Mouse (Mus musculus) intestine, postnatal 0 days (tissue): Measurements from ENCODE around the gene Fyb2. TPM values are rescaled to one million over a fixed set of nuclear protein-coding genes. Genes with fewer than 3 reads are reported as not detected.

ENCODE experiments used
- ATAC-seq: fragments of 200-750 bp; cut with Nextera tagmentation; 2 replicates; pipeline ENCODE4 v1.8.0; 2017; ENCODE audit warnings: mild to moderate bottlenecking, moderate TSS enrichment, moderate library complexity
- H3K27ac ChIP-seq: fragments of 300-500 bp; sonication (generic); 2 replicates; pipeline ENCODE4 v1.5.1; 2014; ENCODE audit warnings: mild to moderate bottlenecking, low read depth, low read length, moderate library complexity
- H3K27me3 ChIP-seq: fragments of 300-500 bp; sonication (generic); replicated peaks from 2 replicates; pipeline ENCODE4 v1.6.1; 2014; ENCODE audit warnings: low read length, mixed read lengths; ENCODE audit not compliant: control insufficient read depth, insufficient read depth
- H3K36me3 ChIP-seq: fragments of 300-500 bp; sonication (generic); 2 replicates; pipeline ENCODE4 v1.6.1; 2014; ENCODE audit warnings: mild to moderate bottlenecking, moderate library complexity; ENCODE audit not compliant: control insufficient read depth, insufficient read depth
- H3K4me1 ChIP-seq: fragments of 300-500 bp; sonication (generic); replicated peaks from 2 replicates; pipeline ENCODE4 v1.6.1; 2014; ENCODE audit warnings: antibody characterized with exemption, low read length, mixed read lengths; ENCODE audit not compliant: control insufficient read depth, insufficient read depth
- H3K4me2 ChIP-seq: fragments of 300-500 bp; sonication (generic); replicated peaks from 2 replicates; pipeline ENCODE4 v1.6.1; 2014; ENCODE audit warnings: low read depth, mild to moderate bottlenecking, moderate library complexity
- H3K4me3 ChIP-seq: fragments of 300-500 bp; sonication (generic); 2 replicates; pipeline ENCODE4 v1.5.1; 2014; ENCODE audit warnings: low read depth, low read length
- H3K9ac ChIP-seq: fragments of 300-500 bp; sonication (generic); 2 replicates; pipeline ENCODE4 v1.6.1; 2014; ENCODE audit warnings: mild to moderate bottlenecking, low read depth, low read length
- H3K9me3 ChIP-seq: fragments of 300-500 bp; sonication (generic); 2 replicates; pipeline ENCODE4 v1.6.1; 2016; ENCODE audit warnings: mixed run types; ENCODE audit not compliant: control insufficient read depth
- CTCF ChIP-seq: sonication (generic); IDR thresholded peaks from 2 replicates; pipeline ENCODE4 v1.5.1; 2016; ENCODE audit warnings: low read depth, mild to moderate bottlenecking, control low read depth, antibody characterized with exemption, moderate library complexity
- WGBS: fragments of 180-500 bp; shearing (Covaris S2); extraction: QIAGEN DNeasy Blood & Tissue Kit; methylation state at CpG from one replicate; pipeline ENCODE4 v1.1.7; 2014; 5-methylcytosine and 5-hydroxymethylcytosine counted together
- polyA plus RNA-seq: library from polyadenylated mRNA; unstranded; fragments of >200 nt; fragmentation: Nextera tagmentation; extraction: Ambion mirVana; gene quantifications from 2 replicates; pipeline ENCODE4 v1.2.1, GENCODE M21; 2015

Gene Fyb2
- polyA plus RNA-seq, 1 experiment from 2014 or later = 0.25 TPM

DNA sequence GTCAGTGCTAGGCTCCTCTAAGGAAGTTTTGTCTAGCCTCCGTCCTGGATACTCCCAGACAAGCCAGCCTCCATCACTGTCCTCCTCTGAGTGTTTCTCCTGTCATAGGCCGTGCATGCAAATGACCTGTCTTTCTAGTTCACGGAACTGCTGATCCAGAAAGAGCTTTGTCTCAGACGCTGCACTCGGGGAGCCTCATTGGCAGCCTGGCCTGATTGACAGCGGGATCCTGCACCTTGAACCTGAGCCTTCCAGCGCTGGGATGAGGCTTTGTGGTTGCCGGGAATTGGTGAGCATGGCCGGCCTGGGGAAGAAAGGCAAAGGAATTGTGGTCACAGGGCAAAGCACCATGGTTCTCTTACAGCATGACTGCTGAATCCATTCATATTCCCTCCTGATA lies 25.8 kb upstream of the Fyb2 start:
- H3K4me2 ChIP-seq = no peak overlapping the region
- no peak for ATAC-seq
- H3K9me3 ChIP-seq = no peaks in the 10 kb centered on the region
- no peak overlapping the region for H3K9ac ChIP-seq
- H3K36me3 ChIP-seq = no peaks in the 10 kb centered on the region
- no peak overlapping the region for H3K27ac ChIP-seq
- H3K4me3 ChIP-seq = no peak overlapping the region
- H3K27me3 ChIP-seq = no peaks in the 10 kb centered on the region
- no peak for TF ChIP-seq CTCF
- WGBS = 75% methylated on average over 9 of the region's 9 CpGs
- no peaks in the 10 kb centered on the region for H3K4me1 ChIP-seq

DNA sequence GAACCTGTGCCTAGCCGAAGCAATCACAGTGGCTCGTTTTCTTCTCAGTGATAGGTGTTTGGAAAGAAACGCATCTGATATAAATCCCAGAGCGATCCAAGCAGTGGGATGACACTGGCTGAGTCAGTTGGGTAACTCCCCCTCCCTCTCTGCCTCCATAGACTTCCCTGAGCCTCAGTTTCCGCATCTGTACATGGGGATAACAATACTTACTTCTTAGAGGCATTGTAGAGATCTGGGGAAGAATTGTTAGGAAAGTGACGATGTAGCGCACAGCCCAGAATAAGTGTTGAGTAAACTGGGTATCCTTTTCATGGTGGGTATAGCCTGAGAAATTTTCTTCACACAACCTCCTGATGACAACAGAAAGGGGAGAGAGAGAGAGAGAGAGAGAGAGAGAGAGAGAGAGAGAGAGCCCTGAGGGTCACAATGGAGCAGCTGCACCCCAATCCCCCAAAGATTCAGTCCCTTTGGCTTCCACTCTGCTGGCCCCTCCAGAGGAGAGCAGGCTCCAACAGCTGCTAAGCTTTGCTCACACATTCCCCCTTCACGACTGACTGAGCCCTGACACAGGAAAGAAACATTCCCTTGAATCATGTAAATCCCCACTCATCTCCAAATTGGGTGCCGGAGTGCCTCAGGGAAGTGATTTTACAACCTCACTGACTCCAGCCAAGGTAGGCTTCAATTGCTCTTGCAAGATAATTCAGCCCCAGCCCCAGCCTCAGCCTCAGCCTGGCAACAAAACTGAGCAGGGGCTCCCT lies 24.6 kb upstream of the Fyb2 start:
- Histone ChIP-seq H3K4me3 (no peak overlapping the region), H3K27ac (no peak overlapping the region), H3K27me3 (no peaks in the 10 kb centered on the region), H3K4me2 (no peak overlapping the region), H3K9ac (no peak overlapping the region), H3K9me3 (no peaks in the 10 kb centered on the region), H3K4me1 (no peaks in the 10 kb centered on the region), H3K36me3 (no peaks in the 10 kb centered on the region)
- no peak for ATAC-seq
- 73% methylated on average over 9 of the region's 9 CpGs for WGBS
- no peak for TF ChIP-seq CTCF

- ATAC-seq = no peak
- no peaks in the 10 kb centered on the region for H3K9me3 ChIP-seq
- no peak overlapping the region for H3K4me2 ChIP-seq
- H3K27me3 ChIP-seq = no peaks in the 10 kb centered on the region
- no peak overlapping the region for H3K27ac ChIP-seq
- H3K4me1 ChIP-seq = no peaks in the 10 kb centered on the region
- H3K9ac ChIP-seq = no peak overlapping the region
- WGBS = 80% methylated on average over 7 of the region's 7 CpGs
- TF ChIP-seq CTCF = no peak
- no peak overlapping the region for H3K4me3 ChIP-seq
- no peaks in the 10 kb centered on the region for H3K36me3 ChIP-seq
Measured at GRCm38 (mm10) chr4:104891708-104892107, 21.5 kb upstream of the Fyb2 start.

DNA sequence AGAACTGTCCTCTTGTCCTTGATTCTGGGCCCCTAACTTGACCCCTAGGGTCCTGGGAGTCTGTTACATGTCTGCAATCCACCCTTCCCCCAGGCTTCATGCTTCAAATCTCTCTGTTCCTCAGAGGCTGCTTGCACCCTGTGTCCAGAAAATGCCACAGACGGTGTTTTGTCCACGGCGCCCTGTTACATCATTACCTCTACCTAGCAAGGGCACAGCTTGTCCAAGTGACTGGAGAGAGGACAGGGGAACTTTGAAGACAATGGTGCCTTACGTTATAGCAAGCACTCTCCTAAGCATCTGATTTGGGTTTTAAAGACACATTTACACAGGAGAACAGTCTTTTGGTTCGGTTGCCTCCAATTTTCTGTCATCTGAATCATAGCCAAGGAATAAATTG lies 19.7 kb upstream of the Fyb2 start:
- H3K4me2 ChIP-seq = no peak overlapping the region
- TF ChIP-seq CTCF = no peak
- no peaks in the 10 kb centered on the region for H3K4me1 ChIP-seq
- no peak overlapping the region for H3K9ac ChIP-seq
- ATAC-seq = no peak
- no peaks in the 10 kb centered on the region for H3K9me3 ChIP-seq
- no peaks in the 10 kb centered on the region for H3K27me3 ChIP-seq
- 86% methylated on average over 5 of the region's 5 CpGs for WGBS
- H3K27ac ChIP-seq = no peak overlapping the region
- H3K4me3 ChIP-seq = no peak overlapping the region
- no peaks in the 10 kb centered on the region for H3K36me3 ChIP-seq

DNA sequence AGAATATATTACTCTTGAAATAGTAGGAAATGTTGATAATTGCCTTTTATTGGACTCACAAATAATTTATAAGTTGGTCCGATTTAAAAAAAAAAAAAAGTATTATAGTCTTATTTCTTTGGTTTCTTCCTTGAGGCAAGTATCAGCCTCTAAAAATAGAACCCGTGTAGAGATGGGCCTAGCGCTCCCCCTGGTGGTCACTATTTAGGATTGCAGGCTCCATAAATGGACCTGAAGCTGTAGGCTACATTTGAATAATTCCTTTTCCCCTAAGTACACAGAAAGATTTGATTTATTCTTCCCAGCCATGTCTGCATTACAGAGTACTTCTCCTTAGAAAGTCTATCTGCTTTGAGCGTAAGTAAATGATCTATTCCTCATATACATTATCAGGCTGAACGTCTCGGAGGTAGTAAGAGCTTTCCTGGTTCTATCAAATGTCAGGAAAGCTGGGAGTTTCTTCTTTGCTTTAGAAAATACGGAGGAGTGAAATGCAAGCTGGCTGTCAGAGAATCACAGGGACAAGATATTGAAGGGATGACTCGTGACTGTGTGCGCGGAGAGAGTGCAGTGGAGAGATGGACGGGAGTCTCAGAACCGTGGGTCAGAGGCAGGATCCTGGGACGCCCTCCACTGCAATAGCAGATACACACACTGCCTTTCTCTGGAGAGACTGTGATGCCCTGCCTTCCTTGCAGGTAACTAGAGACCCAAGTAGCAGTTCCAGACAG lies 19.1 kb upstream of the Fyb2 start:
- Histone ChIP-seq H3K27me3 (no peaks in the 10 kb centered on the region), H3K9me3 (no peaks in the 10 kb centered on the region), H3K36me3 (no peaks in the 10 kb centered on the region), H3K9ac (no peak overlapping the region), H3K27ac (no peak overlapping the region), H3K4me2 (no peak overlapping the region), H3K4me3 (no peak overlapping the region), H3K4me1 (no peaks in the 10 kb centered on the region)
- 55% methylated on average over 13 of the region's 13 CpGs for WGBS
- peak; percentile 92 for TF ChIP-seq CTCF
- ATAC-seq = no peak

GRCm38 (mm10) chr4:104902836-104903235 lies 10.4 kb upstream of the Fyb2 start:
- Histone ChIP-seq H3K4me1 (no peaks in the 10 kb centered on the region), H3K9ac (no peak overlapping the region), H3K9me3 (no peaks in the 10 kb centered on the region; the same call in 1 of the 2 replicates), H3K36me3 (no peaks in the 10 kb centered on the region), H3K4me3 (no peak overlapping the region), H3K27ac (no peak overlapping the region), H3K27me3 (no peaks in the 10 kb centered on the region), H3K4me2 (no peak overlapping the region)
- WGBS = 84% methylated on average over 2 of the region's 2 CpGs
- no peak for TF ChIP-seq CTCF
- no peak for ATAC-seq
